Mouse (Mus musculus): Measurements from ENCODE around the gene 5430419D17Rik.
A peak's percentile ranks its signal among the peaks of the same experiment; 100 is the strongest.

The 5430419D17Rik gene

DNA sequence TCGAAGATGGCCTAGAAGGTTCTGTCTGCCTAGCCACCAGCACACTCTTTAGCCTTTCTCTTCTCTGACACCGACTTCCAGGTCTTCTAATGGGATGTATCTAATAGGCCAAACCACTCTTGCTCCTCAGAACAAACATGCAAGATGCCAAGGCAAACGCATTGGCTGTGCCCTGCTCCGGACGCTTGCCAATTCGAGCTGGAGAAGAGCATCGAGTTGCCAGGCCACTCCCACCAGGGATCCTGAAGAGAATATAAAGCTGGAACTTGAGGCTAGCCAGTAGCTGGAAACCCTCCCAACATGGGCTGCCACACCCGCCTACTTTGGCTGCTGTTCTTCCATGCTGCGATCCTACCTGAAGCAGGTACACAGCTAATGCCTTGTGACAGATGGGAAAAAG, at the start of gene 5430419D17Rik:
Gene 5430419D17Rik (plus strand): TSS at position 282 of the 400 bp plus-strand sequence.
- DNase-seq (ENCODE audit: low read depth, low spot score), result no peak

DNA sequence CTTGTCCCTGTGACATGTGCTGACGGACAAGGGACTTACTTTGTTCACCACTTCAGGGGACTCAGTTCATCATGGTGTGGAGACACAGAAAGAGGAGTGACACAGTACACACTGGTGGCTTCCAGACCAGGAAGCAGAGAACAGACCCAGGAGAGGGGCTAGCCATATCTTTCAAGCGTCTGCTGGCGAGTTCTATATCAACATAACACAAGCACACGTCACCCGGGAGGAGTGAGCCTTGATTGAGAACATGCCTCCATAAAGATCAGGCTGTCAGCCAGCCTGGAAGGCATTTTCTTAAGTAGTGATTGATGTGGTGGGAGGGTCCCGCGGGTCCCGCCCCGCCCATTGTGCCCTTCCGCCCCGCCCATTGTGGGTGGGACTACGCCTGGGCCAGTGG, 44.2 kb upstream of the 5430419D17Rik start:
- DNase-seq (ENCODE audit: low read depth, low spot score), result no peak

GRCm38 (mm10) chr7:131133181-131133580, 41.0 kb upstream of the 5430419D17Rik start:
- no peak for DNase-seq (ENCODE audit: low read depth, low spot score)

DNA sequence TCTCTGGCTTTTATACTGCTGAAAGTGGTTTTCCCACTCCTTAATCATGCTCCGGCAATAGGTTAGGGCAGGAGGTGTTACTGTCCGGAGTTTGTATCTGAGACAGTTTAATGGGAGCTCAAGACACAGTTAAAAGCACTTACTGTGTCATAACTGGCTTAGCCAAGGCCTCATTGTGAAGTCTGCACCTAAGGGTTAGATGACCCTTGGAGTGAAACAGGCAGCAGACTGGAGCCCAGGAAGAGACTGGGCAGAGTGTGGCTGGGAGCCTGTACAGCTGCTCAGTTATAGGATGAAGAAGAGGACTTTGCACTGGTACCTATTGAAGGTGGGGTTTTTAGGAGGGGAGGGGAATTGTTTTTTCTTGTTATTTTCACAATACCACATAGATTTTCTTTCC, 28.0 kb upstream of the 5430419D17Rik start, which contains the start of gene 4933402N03Rik:
Gene 4933402N03Rik (minus strand): TSS at position 101 of the 400 bp plus-strand sequence.
- DNase-seq (ENCODE audit: low read depth, low spot score), result no peak

- no peak for DNase-seq (ENCODE audit: low read depth, low spot score)
Observed at GRCm38 (mm10) chr7:131150179-131150578, 24.0 kb upstream of the 5430419D17Rik start.

- DNase-seq (ENCODE audit: low read depth, low spot score), result no peak
Observed at GRCm38 (mm10) chr7:131153044-131153443, 21.2 kb upstream of the 5430419D17Rik start.

DNA sequence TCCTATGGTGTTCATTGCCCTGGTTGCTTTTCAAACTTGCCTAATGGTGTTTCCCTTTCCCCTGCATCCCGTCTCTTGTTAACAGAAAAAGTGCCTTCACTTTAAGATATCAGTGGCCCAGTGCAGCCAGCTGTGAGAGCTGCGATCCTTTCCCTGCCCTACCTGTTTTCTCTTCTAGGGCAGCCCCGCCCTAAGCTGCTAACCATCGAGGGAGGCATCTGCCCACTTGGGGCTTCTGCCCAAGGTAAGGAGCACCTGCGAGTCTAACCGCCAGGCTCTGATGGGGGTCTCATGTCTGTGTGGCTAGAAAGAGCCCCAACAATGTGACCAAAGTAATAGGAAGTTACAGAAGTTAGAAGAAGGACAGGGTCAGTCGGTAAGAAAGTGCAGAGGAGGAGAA, 12.0 kb upstream of the 5430419D17Rik start:
- DNase-seq (ENCODE audit: low read depth, low spot score), result no peak

GRCm38 (mm10) chr7:131167771-131168170, 6.4 kb upstream of the 5430419D17Rik start:
- no peak for DNase-seq (ENCODE audit: low read depth, low spot score)

GRCm38 (mm10) chr7:131169099-131169498, 5.1 kb upstream of the 5430419D17Rik start:
- peak; percentile 52 for DNase-seq (ENCODE audit: low read depth, low spot score)

GRCm38 (mm10) chr7:131182685-131183084, 8.5 kb downstream of the 5430419D17Rik start:
- DNase-seq (ENCODE audit: low read depth, low spot score), result peak; percentile 59

DNA sequence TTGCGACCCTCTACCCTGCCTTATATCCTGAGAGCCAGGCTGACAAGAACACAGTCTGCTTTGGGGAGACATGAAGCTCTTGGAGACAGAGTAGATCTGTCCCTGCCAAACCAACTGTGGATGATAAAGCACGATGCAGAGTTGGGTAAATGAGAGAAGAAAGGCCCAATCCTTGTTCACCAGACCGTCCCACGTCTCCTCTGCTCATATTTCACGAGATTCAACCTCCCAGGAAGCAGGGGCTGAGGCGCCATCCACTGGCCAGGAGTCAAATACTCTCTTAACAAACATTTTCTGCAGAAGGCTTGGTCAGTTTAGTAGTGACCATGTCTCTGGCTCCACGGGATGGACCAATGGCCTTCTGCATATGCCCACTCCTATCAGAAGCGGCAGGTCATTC, 10.1 kb downstream of the 5430419D17Rik start:
- DNase-seq (ENCODE audit: low read depth, low spot score), result no peak

GRCm38 (mm10) chr7:131187047-131187446, 12.8 kb downstream of the 5430419D17Rik start:
- DNase-seq (ENCODE audit: low read depth, low spot score), result no peak

- DNase-seq (ENCODE audit: low read depth, low spot score), result no peak
Observed at GRCm38 (mm10) chr7:131187996-131188395, 13.8 kb downstream of the 5430419D17Rik start.

- no peak for DNase-seq (ENCODE audit: low read depth, low spot score)
Observed at GRCm38 (mm10) chr7:131223086-131223485, 48.9 kb downstream of the 5430419D17Rik start.

- no peak for DNase-seq (ENCODE audit: low read depth, low spot score)
Observed at GRCm38 (mm10) chr7:131236091-131236490, 61.9 kb downstream of the 5430419D17Rik start.

DNA sequence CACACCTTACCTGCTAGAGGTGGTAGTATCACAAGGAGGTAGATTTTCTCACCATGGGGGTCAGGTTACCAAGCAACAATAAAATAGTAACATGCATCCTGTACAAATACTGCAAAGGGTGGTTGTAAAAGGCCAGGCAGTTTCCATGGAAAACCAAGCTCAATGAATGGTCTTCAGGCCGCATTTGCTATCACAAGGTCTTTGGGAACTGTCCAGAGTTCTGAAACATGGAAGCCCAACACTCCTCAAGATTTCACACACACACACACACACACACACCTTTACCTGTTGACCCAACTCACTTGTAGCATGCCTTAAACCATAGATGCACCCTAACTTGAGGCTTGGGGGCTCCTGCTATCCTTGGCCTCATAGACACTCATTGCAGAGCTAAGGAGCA, 70.8 kb downstream of the 5430419D17Rik start:
- DNase-seq (ENCODE audit: low read depth, low spot score), result peak; percentile 4

- DNase-seq (ENCODE audit: low read depth, low spot score), result no peak
Observed at GRCm38 (mm10) chr7:131256841-131257240, 82.6 kb downstream of the 5430419D17Rik start.

- no peak for DNase-seq (ENCODE audit: low read depth, low spot score)
Observed at GRCm38 (mm10) chr7:131257309-131257708, 83.1 kb downstream of the 5430419D17Rik start.

DNA sequence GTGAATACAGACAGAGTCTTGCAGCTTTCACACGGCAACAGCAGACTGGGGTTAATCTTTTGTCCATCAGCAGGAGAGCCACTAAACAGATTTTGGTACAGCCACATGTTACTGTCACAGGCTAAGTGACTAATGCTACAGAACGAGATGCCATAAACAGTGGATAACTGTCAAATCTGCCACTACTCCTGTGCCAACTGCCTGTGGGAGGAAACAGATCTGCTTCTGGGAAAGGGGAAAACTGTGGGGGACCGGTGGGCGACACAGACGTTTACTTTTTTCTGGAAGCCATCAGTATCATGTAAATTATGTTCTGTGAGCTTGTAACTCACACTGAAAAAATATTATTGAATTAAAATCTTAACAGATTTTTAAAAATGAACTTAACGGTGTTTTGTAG, 86.7 kb downstream of the 5430419D17Rik start:
- DNase-seq (ENCODE audit: low read depth, low spot score), result no peak

DNA sequence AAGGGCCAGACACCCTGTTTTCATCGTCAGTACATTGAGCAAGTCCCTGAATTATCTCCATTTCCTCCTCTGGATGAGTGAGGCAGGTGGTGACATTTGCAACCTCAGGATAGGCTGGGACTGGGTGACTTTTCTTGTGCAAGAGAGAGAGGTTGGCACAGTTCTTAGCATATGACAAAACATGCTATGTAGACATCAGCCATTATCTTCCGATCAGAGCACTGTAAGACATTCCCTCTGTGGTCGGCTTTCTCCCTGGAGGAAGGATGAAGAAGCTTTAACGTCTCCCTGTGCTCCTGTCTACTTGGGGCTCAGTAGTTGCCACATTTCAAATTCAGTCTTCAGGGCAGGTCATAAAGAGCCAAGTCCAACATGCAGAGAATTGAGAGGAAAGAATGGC, 90.0 kb downstream of the 5430419D17Rik start:
- no peak for DNase-seq (ENCODE audit: low read depth, low spot score)

- DNase-seq (ENCODE audit: low read depth, low spot score), result no peak
Observed at GRCm38 (mm10) chr7:131265851-131266250, 91.6 kb downstream of the 5430419D17Rik start.

DNA sequence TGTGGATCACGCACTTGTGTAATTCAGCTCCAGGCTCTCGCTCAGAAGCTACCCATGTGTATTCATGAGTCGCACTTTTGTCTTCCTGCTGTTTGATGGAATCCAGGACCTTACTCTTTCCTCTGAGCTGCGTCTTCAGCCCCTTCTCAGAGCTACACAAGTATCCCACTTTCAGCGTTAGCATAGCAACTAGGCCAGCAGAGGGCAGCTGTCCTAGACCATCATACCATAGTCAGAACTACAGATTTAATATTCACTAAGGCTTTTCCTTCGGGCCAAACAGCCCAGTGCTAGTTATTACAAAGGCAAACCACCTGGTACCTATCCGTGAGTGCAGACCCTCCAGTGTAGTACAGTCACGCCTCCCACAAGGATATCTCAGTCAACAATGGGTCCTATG, 122.9 kb downstream of the 5430419D17Rik start:
- DNase-seq (ENCODE audit: low read depth, low spot score), result peak; percentile 8

DNA sequence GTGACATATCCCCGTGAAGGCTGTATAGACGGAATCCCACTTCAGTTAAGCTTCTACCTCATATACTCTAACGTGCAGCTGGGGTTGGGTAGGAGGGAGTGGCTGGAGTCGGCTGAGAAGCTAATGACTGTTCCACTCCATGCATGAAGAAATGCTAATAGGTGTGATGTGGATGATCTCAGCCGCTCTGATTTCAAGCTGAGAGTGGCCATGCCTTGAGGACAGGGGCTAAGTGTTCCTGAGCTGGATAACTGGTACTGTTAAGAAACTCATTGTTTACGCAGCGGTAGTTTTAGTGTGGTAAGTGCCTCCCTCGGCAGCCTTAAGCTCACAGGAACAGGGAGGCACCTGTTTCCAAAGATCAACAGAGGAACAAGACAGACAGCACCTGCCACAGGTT, 129.1 kb downstream of the 5430419D17Rik start:
- no peak for DNase-seq (ENCODE audit: low read depth, low spot score)

- no peak for DNase-seq (ENCODE audit: low read depth, low spot score)
Observed at GRCm38 (mm10) chr7:131306733-131307132, 132.5 kb downstream of the 5430419D17Rik start.

Data from A20 (cell line).